Mouse (Mus musculus) neutrophil, adult 59 days (primary cell): ENCODE results near the gene Zscan10. TPM values are rescaled to one million over a fixed set of nuclear protein-coding genes. Genes with fewer than 3 reads are reported as not detected.

ENCODE experiments used
- total RNA-seq, 2 experiments: library from RNA; stranded (reverse); gene quantifications; 1 replicate in 1 of 2; 2 replicates in 1 of 2; pipeline ENCODE4 v1.2.4; 2023

The Zscan10 gene
- under 1 TPM in 1 of 2 experiments, not detected in 1; 0.20 TPM for total RNA-seq

DNA sequence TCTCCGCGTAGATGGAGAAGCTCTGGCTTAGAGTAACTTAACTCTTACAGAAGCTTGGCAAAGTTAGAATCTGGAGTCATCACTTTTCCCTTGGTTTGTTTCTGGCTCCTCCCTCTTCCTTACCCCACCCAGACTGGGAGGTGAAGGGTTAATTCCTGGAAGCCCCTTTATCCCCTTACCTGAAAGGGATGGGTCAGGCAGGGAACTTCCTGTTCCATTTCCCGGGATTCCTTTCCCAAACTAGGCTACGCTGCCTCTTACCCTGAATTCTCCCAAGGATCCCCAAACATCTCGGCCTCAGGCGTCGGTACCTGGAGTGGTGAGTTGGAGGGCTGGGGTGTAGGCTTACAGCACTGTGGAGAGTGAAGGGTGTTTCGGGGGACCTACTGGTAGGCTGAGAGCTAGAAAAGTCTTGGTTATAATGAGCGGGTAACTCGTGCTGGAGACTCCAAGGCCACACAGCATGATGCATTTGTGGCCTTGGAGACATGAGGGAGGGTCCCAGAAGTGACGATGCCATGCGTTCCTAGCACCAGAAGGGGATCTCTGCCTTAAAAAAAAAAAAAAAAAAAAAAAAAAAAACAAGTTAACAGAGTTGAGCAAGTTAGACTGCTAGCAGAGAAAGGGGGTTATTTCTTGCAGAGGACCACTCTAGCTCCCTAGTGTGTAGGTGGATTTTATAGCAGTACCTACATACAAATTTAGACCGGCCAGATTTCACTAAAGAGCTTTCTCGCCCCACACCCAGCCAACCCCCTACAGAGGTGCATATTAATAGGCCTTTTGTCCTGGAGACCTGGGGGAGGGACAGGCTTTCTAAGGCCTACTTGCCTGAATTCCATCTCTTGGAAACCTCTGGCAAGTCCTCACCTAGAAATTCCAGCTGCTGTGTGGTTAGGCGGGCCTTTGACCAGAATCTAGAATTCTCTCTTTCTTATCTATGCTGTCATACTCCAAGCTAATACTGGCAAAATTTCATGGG lies at the start of gene Zscan10:
Gene Zscan10, plus strand, starts transcription at position 216 of the 982 bp plus-strand sequence.

DNA sequence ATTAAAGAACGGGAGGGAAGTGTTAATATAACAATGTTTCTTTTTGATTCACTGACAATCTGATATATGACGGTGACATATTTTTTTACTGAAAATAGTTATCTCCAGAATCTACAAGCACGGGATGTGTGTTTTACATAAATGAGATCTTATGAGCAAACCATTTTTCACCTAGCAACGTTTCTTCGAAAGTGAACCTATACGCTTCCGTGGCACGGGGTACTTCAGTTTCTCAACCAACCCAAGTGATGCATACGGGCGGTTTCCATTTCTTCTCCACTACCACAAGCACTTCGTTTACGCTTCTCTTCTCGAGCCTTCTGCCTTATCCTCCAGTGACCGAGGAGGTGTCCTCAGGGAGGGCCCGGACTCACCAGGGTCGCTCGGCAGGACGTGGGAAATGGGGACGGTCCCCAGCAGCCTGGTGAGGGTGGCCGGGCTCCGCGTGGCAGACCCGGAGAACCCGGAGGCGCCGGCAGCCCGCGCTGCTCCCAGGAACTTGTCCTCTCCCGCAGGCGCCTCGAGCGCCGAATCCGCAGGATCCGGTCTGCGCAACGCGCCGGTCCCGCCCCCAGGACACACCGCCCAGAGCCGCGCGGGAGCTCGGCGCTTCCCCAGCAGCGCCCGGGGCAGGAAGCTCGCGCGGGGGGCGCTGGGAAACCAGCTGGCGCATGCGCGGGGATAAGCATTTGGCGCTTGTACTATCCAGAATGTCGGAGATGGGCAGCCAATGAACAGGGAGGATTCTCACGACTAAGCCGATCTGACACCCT lies 36.9 kb upstream of the Zscan10 start, which contains the start of gene Zfp213:
Gene Zfp213, minus strand, starts transcription at position 644 of the 773 bp plus-strand sequence.

GRCm38 (mm10) chr17:23598582-23599552 lies 1.8 kb upstream of the Zscan10 start, which contains the start of gene Zfp13:
Gene Zfp13, minus strand, starts transcription at chr17:23599487.

DNA sequence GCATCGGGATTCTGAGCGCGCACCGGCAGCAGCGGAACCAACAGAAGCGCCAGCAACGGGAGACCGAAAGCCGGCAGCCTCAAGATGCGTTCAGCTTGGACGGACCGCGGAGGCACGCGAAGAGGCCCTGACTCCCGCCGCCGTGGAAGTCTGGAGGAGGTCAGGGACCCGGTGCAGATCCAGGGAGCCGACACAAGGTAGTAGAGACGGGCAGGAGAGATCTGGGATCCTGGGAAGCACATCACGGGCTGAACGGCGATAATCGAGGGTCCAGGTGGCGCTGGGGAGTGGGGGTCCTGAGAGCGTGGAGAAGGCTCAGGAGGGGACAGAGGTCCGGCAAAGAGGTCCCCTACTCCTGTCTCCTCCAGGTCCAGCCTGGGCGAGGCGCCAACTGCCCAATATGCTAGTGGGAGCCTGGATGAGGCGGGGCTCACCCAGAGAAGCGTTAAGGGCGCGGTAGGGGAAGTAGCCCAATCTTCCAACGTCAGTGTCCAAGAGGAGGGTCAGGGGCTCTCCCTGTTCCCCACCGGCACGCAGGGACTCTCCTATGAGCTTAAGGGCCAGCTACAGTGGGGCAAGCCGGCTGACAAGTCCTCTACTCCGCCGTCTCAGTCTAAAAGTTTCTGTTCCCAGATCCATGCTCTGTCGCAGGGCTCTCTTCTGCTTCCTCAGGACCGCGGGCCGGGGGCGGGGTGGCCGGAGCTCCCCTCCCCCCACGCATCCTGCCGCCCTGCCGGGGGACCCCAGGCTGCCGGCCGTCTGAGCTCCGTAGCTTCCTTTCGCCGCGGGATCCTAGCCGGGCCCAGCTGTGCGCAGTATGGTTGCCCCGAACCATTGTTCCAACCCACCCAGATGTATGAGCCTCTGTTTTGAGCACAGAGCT lies 44.2 kb downstream of the Zscan10 start, which contains the start of gene Mmp25:
Gene Mmp25, minus strand, starts transcription at position 665 of the 883 bp plus-strand sequence.

GRCm38 (mm10) chr17:23660117-23660875 lies 59.6 kb downstream of the Zscan10 start, which contains the start of gene Bicdl2:
Gene Bicdl2, plus strand, starts transcription at chr17:23660506.

Other genes with a start within 250 kb of the Zscan10 start
- gene Vmn2r116, start 216.3 kb upstream of the Zscan10 start, total RNA-seq: not detected
- gene Vmn2r117, start 121.2 kb upstream of the Zscan10 start, total RNA-seq: not detected
- 1 to 10 TPM; 2.8 to 3.3 TPM for gene Zfp213, start 36.6 kb upstream of the Zscan10 start, total RNA-seq
- gene Zfp13, start 1.4 kb upstream of the Zscan10 start, total RNA-seq: under 1 TPM in 1 of 2 experiments, not detected in 1; 0.16 TPM
- gene Mmp25, start 44.4 kb downstream of the Zscan10 start, total RNA-seq: 100 to 1,000 TPM; 161 to 190 TPM
- 1 to 10 TPM; 2.6 to 2.8 TPM for gene Bicdl2, start 59.6 kb downstream of the Zscan10 start, total RNA-seq
- gene Hcfc1r1, start 72.7 kb downstream of the Zscan10 start, total RNA-seq: 10 to 100 TPM; 48.9 to 58.6 TPM
- 10 to 100 TPM; 17.9 to 22.9 TPM for gene Thoc6, start 73.0 kb downstream of the Zscan10 start, total RNA-seq
- 1 to 10 TPM; 4.0 to 4.9 TPM for gene Tnfrsf12a, start 76.6 kb downstream of the Zscan10 start, total RNA-seq
- gene Cldn6, start 78.4 kb downstream of the Zscan10 start, total RNA-seq: not detected
- gene Cldn9, start 83.2 kb downstream of the Zscan10 start, total RNA-seq: not detected
- gene 1520401A03Rik, start 121.9 kb downstream of the Zscan10 start, total RNA-seq: not detected
- 10 to 100 TPM; 39.0 to 46.1 TPM for gene Pkmyt1, start 125.5 kb downstream of the Zscan10 start, total RNA-seq
- gene Paqr4, start 140.0 kb downstream of the Zscan10 start, total RNA-seq: 1 to 10 TPM; 2.8 to 4.6 TPM
- gene Kremen2, start 145.0 kb downstream of the Zscan10 start, total RNA-seq: not detected
- 1 to 10 TPM; 6.5 to 7.1 TPM for gene Flywch1, start 170.7 kb downstream of the Zscan10 start, total RNA-seq
- not detected for gene Flywch2, start 185.2 kb downstream of the Zscan10 start, total RNA-seq
- 100 to 1,000 TPM; 541 to 597 TPM for gene Srrm2, start 189.7 kb downstream of the Zscan10 start, total RNA-seq
- gene Elob, start 228.3 kb downstream of the Zscan10 start, total RNA-seq: 100 to 1,000 TPM; 152 to 189 TPM
- gene Prss33, start 235.2 kb downstream of the Zscan10 start, total RNA-seq: not detected
- not detected for gene Prss32, start 243.0 kb downstream of the Zscan10 start, total RNA-seq
- not detected for gene Prss41, start 243.3 kb downstream of the Zscan10 start, total RNA-seq